Mouse (Mus musculus) heart, adult 8-10 months (tissue): ENCODE results near the gene Alcam. TPM values are rescaled to one million over a fixed set of nuclear protein-coding genes. Genes with fewer than 3 reads are reported as not detected.
A peak's percentile ranks its signal among the peaks of the same experiment; 100 is the strongest.

ENCODE experiments used
- DNase-seq: peaks from one replicate; pipeline ENCODE4 v3.0.0; 2022; ENCODE audit warnings: low spot score
- total RNA-seq, 4 experiments: library from RNA; stranded (reverse); gene quantifications; 2 replicates each; pipeline ENCODE4 v1.2.4; 2022

Alcam gene
- total RNA-seq, 4 experiments from 2014 or later, result 2.2 to 3.1 (median 2.8) TPM

DNA sequence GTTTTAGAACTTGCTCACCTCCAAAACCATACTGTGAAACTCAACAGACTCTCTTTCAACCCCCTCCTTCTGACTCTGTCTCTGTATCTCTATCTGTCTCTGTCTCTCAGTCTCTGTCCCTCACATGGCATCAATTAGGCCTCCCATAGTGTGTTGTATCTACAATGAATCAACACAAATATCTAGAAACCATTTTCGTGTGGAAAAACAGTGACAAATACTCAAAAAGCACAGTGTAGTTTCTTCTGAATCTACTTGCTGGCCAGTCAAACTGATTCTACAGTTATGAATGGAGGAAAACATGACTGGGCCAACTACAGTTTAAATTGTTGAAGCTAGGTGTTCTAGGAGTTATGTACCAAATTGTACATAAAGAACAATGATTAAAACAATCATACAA is 10.8 kb downstream of the Alcam start:
- no peak for DNase-seq

DNA sequence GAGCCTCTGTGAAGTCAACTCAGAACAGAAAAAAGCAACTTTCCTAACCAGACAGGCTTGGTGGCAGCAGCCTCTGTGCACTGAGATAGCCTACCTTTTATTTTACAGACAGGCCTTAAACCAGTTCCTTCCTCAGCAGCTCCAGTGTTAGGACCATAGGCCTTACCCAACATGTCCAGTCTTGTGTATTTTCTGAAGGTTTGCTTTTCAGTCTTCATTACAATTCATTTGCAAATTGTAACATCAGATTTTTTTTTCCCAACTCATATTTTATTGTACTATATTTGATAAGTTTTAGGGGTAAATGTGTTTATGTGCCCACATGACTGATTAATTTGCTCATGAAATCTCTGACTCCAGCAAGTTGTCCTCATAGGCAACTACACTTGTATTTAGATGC is 14.3 kb downstream of the Alcam start:
- DNase-seq, result no peak

DNA sequence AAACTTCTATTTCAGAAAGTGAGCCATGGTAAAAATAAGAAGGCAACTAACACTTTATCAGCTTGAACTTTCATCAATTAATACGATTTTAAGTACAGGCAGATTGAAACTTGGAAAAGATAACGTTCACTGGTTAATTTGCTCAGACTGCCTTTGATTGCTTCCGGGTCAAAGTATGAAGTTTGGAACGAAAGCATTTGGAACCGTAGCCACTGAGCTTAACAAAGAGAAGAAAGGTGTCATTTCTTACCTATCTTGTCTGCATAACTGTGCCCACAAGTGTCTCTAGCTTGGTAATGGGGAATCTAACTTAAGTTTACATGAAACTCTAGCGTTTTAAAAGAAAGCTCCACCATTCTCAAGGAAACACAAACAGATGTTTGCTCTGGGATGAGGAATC is 14.9 kb downstream of the Alcam start:
- no peak for DNase-seq

DNA sequence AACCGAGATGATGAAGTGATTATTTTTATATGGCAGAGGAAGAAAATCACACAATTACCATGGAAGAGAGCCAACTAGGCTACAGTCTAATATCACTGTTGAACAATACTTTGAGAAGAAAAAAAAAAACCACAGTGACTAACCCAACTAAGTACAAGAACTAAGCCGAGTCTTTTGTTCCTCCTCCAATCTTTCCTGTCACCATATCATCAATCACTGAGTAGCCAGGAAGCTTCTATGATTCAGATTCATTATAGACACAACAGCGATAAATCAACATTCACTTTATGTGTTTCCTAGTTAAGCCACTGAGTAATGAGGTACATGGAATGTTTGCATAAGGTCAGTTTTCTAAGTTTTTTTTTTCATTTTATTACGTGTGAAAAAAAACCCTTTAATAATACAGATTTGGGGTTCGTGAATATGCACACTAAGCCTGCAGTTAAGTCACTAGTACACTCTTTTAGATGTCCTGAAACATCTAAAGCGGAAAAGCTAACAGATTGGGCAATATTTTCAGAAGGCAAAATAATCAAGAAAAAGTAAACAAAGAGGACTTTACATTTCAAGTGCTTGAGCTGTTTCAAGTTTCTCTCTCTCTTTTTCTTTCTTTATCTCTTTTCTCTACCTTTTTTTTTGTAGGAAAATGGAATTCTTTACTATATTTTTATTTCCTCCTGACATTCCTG is 15.5 kb downstream of the Alcam start:
- no peak for DNase-seq

DNA sequence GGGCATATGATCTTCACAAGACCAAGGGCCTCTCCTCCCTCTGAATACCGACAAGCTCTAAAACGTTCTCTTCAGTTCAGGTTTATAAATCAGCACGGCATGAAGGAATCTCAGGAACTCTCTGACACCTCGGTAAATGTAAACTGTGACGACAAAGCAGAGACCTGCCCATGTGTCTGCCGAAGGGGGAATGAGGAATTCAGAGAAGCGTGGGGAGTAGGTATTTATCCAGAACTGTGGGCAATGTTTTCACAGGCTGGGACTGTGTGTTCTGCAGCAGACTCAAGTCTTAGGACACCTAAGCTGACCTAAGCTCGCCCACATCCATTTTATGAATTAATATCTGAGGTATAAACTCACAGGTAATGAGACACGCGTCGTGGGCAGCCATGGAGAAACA is 20.7 kb downstream of the Alcam start:
- DNase-seq, result no peak

DNA sequence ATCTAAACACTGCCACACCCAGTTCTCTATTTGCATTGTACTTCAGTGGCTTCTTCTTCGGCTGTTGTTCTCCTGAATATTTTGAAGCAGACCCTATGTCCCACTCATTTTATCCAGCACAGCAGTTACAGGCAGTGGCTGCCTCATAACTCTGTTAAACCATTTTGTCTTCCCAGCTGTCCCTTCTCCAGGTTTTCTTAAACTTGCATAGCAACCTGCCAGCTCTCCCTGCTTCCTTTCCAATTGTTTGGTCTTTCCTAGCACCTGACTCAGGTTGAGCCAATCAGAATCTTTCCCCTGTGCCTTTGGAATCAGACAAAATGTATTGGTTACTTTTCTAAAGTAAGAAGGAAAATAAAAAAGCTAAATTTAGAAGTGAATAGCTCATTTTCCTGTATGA is 21.8 kb downstream of the Alcam start:
- DNase-seq, result no peak

DNA sequence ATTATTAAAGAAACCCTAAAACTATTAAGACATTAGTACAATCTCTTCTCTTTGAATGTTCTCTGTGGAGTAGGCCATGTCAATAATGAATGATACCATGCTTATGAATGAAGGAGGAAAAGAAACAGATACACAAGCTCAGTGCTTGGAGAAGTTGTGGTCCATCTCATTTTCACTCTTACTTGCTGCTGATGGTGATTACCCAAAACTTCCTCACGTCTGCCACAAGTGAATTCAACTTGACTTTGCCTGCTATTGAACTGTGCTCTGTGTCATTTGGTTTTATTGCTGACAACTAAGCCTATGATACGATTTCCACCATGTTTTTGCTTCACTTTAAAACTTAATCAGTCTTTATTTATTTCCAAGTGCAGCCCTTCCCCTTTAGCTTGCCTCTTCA is 22.3 kb downstream of the Alcam start:
- DNase-seq, result no peak

DNA sequence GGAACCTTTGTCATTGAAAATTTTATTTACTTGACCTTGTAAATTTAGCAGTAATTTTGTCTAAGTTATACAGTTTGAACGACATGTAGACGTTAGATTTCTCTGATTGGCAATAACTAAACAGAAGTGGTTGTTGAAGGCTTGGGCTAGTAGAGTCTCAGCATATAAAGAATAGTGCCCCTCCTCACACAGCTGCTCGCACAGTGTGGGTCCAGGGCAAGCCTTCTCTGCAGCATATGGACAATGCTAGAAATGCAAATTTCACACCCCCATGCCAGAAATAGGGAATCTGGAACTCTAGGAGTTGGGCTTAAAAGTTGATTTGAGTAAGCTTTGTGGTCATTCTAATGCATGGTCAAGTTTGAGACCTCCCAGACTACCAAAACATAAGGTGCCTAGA is 23.8 kb downstream of the Alcam start:
- DNase-seq, result no peak

DNA sequence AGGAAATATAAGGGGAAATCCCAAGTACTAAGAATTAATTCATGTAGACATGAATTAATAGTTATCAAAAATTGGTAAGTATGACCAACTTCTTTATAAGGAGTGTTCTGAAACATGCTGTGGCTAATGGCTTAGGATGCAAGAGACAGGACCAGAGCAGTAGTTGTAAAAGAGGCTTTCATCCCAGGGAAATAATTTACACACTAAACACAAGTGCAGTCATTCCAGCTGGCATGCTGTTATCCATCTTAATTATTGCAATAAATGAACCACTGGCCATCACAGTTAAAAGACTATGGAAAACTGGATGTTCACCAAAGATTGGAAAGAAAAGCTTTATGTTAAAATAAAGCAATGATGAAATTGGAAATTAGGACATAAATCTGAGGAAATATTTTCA is 24.2 kb downstream of the Alcam start:
- no peak for DNase-seq

DNA sequence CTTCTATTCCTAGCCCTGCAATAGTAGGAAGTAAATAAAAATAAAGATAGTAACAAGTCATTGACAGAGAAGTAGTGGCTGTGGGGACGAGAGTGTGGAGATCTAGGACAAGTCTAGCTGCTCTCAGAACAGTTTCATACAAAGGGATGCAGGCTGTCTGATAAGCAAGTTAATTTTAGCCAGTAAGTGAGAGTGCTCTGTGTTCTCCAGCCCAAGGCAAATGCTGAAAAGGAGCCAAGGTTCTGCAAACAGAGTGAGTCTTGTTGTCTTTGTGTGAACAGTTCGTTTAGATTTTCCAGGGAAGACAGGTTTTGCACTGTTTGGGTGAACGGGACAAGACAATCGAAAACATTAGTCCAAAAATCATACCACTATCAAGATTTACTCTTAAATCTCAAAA is 25.4 kb downstream of the Alcam start:
- peak; percentile 48 for DNase-seq

DNA sequence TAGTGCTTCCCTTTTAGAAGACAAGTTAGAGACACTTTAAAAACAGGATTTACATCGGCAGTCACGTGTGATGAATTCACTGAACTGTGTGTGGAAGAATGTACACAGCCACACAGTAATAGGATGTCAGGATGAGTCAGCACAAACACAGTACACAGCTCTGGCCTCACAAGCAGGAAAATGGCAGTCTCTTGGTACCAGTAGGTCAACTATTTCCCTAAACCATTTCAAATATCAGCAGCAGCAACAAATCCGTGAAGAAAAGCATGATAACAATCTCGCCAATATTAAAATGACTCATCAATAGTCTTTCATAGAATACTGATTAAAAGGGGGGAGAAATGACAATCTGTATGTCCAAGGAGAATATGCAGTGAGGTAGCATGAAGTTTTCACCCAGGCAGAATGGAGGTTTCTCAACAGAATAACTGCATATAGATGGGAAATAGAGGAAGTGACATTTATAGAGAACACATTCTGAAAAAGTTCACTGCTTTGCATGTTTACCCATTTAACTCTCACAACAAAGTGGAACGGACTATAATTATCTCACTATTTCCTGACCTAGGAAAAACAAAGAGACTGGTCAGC is 35.2 kb downstream of the Alcam start:
- DNase-seq, result no peak

DNA sequence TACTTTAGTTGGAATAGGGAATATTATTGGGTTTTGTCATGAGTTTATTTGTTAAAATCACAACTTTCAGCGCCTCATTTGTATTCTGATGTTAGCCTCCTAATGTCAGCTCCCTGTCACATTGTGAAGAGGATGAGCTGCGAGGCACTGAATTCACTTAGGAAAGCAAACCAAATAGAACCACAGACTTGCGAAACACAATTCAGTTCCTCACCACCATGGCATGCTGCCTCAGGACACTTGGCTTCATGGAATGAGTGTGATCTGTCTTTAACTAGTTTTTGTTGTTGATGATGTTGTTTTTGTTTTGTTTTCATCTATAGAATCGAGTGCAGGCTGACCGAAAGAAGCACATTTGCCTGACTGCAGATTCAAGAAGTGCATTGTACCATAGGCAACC is 35.9 kb downstream of the Alcam start:
- no peak for DNase-seq

DNA sequence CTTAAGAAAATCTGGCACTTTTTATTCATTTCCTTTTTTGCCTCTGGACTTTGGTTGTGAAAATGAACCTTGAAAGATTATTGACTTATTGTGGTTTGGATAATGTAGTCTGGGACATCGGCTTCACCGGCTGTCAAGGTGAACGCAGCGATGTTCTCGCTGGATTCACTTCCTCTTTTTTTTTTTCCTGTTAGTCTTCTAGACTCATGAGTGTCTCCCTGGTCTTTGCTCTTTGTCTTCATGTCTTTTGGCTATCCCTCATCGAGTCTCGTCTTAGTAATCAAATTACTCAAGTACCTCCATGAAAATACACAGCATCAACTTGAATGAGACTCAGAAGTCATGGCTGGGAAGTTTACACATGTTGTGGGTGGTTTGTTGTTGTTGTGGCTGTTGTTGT is 36.7 kb downstream of the Alcam start:
- no peak for DNase-seq

DNA sequence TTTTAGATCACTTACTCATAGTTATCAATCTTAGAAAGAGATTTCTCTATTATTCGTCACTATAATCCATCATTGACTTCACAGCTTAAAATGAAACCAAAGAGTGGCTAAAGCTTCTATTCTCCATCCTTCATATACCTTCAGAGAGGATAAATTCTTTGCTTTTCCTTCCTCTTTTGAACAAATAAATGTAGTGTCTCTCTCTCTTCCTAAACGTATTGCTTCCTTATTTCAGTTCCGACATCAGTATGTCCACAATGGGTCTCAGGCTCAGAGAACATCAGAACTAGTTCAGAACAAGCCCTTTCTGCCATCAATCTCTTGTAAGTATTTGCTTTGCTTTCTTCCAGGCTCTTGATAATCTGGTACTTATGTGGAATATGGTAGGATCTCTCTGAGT is 40.2 kb downstream of the Alcam start:
- DNase-seq, result no peak

DNA sequence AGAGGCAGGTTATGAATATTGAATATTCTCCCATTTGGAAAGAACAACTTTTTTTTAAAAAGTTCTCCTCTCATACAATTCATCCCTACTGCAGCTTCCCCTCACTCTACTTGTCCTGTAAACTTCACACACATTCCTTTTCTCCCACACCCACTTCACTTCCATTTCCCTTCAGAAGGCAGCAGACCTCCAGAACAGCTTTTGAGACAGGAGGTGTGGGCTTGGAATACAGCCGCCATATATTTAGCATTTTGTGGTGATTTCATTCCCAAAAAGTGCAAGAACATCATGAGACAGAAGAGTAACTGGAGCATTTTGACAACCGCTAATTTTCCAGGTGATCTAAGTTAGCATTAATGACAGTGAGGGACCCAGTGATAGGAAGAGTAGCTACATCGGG is 47.8 kb downstream of the Alcam start:
- DNase-seq, result no peak

DNA sequence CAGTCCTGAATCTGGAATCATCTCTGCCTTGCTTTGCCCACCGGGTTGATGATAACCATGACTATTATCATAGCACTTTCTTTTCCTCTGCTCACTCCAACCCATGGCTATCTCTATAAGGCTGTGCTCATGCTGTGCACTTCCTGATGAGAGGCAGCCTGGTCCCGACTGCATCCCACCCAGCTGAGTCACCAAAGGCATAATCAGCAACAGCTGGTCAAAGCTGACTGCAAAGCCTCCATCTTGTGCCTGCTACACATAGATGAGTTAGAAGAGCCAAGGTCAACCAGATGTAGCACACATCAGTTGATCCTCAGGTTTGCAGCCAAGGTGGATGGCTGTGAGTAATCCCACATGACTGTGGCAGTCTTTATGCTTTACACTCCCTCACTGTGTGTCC is 48.6 kb downstream of the Alcam start:
- DNase-seq, result no peak

DNA sequence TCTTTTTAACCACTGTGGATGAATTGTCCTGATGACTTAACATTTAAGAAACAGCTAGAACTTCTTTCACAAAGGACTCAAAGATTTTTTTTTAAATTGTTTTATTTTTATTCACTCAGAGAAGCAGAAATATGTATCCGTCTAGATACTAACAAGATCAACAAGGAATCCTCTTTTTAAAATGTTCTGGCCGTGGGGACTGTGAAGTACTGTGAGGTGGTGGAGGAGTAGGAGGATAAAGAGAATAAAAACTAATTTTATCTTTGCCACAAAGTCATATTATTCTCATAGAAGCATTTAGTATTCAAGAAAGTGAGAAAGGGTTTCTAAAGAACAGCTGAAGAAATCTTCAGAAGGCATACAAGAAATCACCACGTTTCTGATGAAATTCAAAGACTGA is 54.8 kb downstream of the Alcam start:
- DNase-seq, result no peak

DNA sequence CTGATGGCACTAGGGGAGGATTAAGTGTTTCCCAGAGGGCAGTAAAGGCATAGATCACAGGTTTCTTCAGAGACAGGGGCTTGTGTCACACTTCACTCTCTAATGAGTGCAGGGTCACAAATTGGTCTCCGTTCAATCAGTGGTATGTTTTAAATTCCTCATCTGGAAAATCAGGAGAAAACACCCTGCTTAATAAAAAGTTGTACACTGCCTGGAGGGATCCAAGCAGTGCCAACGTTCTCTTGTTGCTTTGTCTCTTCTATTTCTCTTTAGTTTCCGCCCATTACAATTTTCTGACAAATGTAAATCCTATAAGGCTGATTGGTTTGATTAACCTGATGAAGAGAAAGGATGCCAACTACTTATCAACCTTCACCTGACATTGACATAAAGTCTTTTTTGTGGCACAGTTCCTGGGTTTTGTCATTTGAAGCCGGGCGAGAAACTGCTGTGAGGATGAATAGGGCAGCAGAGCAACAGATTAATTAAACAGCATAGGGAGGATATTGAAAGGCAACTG is 67.0 kb downstream of the Alcam start:
- DNase-seq, result no peak

DNA sequence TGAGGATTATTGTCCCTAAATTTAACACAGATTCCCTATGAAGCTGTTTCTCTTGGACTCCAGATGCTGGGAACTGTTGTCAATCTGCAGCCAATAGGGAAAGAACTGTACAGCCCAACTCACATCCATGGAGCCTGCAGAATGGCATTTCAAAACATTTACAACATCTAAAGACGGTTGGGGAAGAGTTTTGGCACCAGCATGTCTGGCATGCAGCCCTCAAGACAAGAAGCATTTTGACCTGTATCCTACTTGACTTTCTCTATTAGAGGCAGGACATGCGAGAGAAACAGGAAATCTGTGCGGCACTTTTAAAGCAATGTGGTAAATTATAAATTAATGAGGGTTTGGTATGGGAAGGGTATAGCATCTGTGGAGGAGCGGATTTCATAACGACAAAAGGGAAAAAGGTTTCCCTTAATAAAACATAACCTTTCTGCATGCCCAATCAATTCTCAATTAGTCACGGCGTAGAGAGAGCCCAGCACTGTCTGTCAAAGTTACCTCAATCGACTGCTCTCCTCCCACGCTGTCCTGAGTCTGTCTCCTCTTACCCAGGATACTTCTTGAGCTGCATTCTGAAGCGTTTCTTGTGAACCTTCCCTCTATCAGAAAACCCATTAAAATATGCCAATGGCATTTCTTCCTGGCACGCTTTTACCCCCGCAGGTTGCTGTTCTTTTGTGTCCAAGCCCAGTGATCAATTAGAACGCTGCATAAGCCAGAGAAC is 70.3 kb downstream of the Alcam start:
- DNase-seq, result no peak

DNA sequence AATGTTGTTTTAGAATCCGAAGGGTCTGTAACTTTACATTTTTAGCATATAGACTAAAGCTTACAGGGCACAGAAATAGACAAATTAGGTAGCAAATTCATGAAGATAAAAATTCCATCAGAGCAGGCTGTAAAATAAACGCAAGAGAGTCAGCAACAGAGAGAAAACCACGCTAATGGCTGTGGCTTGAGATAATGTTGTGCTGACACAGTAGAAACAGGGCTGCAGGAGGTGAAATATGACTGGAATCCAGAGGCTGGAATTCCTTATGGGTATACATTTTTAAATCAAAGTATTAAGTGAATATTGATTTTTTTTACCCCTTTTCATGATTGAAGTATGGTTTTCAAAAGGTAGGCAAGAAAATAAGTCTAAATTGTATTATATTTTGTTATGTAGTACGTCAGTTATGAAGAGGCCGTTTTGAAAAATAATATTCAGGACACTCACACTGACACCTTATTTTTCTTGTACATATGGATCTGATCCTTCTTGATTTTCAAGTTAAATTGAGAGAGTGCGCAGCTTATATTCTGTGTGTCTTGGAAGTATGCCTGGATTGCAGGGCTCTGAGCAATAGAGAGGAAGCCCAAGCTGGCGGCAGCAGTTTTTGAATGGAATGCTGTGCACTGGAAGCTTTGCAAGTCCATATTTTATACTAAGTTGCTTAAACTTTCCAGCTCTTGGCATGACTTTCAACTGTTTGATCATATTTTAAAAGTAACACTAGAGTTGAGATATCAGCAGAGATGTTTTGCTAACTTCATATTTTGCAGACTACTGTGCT is 74.9 kb downstream of the Alcam start:
- DNase-seq, result no peak

DNA sequence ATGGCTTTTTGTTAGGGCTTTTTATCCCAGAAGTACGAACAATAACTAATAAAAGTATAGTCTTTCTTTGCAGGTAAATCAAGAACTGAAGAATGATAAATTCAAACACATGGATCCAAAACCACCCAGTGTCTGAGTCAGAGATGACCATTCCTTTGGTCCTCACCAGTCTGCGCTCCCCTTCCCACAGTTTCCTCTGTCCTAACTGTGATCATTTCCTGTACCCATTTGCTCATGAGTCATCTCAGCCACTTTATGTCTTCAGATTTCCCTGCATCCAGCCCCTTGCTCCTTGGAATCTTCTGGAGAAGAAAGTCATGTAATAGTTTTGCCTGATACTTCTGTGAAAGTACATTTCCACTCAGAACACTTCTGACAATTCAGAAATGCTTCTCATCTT is 77.0 kb downstream of the Alcam start:
- DNase-seq, result no peak

DNA sequence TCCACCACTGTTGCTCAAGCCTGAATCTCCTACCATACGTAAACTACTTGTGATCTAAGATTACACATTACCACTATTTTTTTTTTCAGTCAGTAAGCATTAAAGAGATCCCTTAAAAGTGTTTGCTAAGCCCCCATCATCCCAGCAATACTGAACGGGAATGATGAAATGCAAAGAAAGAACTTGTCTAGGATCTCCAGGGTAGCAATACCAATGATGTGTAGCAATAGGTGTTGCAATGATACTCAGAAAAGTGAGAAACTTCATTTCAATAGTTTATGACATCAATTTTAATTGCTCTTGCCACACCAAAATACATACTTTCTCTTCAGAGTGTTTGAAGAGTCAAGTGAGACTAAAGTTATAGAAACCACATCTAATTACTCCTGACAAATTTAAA is 81.9 kb downstream of the Alcam start:
- DNase-seq, result no peak
